Mouse (Mus musculus): ENCODE measurements around the gene Itga10.
"Not testable (repeated sequence)": the region's sequence is repeated elsewhere in the genome, so short reads cannot be mapped to it uniquely, and the experiment has no call there.

The Itga10 gene

DNA sequence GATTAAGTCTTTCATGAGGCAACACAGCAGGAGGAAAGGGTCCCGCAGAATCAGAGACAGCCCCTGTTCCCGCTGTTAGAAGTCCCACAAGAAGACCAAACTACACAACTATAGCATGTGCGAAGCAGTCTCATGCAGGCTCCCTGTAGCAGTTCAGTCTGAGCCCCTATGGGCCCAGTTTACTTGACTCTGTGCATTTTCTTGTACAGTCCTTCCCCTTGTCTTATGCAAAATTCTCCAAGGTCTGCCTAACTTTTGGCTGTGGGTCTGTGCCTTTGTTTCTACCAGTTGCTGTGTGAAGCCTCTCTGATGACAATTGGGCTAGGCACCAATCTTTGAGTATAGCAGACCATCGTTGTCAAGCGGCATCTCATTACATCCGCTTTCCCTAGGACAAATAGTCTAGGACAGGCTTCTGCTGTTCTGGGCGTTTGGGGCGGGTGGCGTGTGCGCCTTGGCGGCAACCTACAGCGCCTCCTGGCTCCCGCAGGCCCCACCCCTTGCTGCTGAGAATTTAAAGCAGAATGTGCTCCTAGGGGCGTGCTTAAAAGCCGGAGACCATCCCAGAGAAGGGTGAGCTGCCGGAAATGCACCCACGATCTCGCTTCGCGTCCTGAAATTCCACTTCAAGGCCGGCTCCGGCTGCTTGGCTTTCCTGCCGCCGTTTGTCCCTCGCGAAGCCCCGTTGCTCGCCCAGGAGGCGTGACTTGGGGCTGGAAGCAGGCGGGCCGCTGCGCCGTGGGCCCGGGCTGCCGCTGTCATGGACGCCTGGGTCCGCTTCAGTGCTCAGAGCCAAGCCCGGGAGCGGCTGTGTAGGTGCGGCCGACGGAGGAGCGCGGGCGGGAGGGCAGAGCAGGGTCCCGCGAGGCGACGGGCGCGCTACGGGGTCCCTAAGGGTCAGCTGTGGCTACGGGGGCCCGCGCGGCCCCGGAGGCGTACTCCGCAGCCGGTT lies 10.2 kb upstream of the Itga10 start, which contains the start of the genes Pex11b and Gm42957:
TSS of gene Pex11b (plus strand) at position 449 of the 952 bp plus-strand sequence.
TSS of gene Gm42957 (plus strand) at position 547 of the 952 bp plus-strand sequence.
- DNase-seq (ENCODE audit: low spot score): peak; percentile 86

DNA sequence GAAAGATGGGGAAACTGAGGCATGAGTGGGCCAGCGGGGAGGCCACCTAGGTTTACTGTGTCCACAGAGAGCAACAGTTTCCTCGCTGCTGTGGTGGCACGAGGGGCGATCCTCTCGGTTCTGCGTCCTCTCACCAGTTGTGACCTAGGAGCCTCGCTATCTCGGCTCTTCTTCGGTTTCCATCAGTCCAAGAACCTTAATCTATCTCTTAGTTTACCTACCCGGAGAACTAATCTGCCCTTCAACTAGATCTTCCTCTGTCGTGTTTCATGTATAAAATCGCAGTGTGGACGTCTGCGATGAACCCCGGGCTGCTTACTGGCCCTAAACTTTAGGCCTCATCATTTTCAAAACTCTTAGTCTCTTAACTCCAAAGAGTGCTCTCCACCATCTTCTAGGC lies 9.5 kb upstream of the Itga10 start:
- no peak for DNase-seq (ENCODE audit: low spot score)

DNA sequence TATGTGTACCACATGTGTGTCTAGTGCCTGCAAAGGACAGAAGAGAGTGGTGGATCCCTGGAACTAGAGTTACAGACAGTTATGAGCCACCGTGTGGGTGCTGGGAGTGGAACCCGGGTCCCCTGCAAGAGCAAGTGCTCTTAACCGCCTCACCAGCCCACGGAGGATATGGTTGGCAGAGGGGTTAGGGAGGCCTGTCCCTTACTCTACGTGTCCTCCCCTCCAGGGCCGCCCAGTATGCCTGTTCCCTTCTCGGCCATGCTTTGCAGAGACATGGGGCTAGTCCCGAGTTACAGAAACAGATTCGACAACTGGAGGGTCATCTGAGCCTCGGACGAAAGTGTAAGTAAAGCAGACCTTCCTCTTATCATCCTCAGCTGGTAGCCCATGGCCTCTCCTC lies 8.9 kb upstream of the Itga10 start:
- no peak for DNase-seq (ENCODE audit: low spot score)

DNA sequence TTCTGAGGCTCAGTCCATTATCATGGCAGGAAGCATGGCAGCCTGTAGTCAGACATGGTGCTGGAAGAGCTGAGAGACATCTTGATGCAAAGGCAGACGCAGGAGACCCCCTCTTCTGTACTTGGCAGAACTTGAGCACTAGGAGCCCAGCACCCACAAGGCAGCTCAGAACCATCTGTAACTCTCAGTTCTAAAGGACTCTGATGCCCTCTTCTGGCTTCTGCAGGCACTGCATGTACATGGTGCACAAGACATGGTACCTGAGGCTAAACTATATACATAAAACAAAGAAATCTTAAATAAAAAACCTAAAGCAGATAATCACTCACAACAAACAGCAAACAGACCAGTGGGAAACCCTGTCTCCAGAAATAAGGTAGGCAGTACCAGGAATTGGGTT lies 6.2 kb upstream of the Itga10 start:
- DNase-seq (ENCODE audit: low spot score): peak; percentile 65

DNA sequence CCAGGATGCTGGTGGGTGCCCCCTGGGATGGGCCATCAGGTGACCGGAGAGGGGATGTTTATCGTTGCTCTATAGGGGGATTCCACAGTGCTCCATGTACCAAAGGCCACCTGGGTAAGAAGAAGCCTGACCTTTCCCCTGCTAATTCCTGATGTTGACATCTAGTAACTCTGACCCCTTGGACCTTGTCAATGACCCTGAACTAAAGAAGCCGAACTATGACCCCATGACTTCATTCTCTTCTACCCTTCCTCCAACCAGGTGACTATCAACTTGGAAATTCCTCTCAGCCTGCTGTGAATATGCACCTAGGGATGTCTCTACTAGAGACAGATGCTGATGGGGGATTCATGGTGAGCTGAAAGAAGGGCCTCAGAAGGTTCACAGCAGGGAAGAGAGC lies 2.0 kb downstream of the Itga10 start:
- DNase-seq (ENCODE audit: low spot score): no peak

DNA sequence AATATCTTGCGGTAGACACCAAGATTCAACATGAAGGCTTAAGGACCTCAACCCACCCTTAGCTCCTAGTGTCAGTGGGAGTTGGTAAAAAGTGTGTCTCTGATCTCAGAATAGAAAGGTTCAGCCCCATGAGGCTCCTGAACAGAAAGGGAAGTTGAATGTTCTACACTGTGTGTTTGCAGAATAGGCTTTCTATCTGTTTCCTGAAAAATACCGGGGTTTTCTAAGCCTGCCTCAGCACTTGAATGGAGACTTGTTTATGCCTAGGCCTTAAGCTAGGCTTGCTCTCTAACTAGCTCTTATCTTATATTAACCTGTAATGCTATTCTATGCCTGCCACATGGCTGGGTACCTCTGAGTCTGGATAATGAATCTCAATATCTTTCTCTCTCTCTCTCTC lies 15.5 kb downstream of the Itga10 start:
- DNase-seq (ENCODE audit: low spot score): no peak

DNA sequence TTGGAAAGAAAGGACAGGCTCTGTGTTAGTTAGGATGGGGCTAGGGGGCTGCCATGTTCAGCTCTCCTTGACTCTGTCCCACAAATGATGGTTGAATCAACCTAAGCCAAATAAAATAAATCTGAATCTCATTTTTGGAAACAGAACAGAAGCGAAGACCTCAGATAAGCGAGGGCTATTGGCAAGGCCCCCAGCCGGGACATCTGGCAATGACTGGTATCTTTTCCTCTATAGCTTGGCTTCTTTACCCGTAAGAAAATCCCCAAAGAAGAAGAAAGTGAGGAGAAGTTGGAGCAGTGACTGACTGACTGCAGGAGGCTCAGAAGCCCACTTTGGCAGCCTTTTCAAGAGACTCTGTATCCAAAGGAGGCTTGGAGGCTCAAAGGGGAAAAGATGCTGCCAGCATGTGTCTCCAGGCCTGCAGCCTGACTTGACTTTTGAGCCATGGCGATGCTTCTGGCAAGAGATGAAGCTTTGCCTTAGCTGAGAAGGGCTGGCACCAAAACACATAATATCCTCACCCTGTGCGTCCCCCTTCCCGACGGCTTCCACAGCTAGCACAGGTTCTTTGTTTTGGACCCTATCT lies 17.4 kb downstream of the Itga10 start:
- no peak for DNase-seq (ENCODE audit: low spot score)

DNA sequence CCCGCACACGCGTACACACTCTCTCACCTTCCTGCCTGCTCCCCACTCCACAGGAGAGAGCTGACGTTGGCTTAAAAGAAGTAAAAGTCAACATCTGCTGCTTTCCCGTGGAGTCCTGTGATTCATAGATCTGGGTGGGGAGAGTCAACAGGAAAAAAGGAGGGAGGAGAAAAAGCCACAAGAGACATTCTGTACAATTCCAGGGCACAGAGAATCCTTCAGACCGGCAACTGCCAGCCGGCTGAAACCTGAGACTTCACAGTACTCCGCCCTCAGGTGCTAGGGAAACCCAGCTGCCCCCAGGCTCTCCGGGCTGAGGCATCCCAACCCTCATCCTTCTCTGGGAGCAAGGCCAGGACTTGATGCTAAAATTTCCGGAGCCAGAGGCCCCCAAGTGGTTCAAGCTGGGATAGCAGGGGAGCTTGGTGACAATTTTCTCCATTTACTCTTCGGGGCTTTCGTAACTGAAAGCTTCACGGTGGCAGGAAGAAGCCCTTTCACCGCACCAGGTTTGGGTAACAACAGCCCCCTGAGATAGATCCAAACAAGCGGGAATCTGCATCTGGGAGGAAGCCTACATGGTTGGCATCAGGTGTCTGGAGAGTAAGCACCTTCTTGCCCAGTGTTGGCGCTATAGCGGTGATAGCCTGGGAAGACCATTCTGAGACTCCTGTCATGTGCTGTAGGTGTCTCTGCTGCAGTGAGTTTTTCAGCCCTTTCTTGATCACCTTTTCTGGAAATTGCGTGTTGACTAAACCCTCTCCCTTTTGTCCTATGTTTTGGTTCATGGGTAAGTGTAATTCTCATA lies 18.3 kb downstream of the Itga10 start:
- peak; percentile 88 for DNase-seq (ENCODE audit: low spot score)

DNA sequence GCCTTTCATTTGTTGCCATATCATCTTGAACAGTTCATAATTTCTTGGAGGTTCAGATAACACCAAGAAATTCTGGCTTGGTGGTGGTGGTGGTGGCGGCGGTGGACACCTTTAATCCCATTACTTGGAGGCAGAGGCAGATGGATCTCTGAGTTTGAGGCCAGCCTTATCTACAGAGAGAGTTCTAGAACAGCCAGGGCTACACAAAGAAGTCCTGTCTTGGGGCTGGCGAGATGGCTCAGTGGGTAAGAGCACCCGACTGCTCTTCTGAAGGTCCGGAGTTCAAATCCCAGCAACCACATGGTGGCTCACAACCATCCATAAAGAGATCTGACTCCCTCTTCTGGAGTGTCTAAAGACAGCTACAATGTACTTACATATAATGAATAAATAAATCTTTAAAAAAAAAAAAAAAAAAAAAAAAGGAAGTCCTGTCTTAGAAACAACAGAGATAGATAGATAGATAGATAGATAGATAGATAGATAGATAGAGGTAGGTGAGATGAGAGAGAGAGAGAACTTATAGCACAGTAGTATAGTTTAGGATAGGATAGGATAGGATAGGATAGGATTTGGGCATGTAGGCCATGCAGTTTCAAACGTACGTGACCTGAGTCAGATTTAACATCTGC lies 20.5 kb downstream of the Itga10 start:
- not testable (repeated sequence) for DNase-seq (ENCODE audit: low spot score)

DNA sequence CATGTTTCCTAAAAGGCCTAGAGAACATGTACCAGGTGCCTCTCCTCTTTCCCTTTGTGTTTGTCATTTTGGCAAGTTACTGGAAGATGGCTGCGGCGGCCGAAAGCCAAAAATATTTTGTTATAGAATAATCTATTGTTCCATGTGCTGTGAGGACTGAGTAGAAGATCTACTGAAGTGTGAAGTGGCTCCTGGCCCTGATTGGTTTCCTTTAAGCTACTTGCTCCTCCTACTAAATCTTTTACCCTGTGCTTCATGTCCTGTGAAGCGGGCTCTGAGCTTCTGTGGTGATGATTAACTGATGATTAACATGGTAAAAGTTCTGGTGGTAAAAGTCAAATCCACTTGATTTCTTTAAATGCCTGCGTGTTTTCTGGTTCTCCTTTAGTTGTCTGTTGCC lies 21.5 kb downstream of the Itga10 start:
- DNase-seq (ENCODE audit: low spot score): no peak

DNA sequence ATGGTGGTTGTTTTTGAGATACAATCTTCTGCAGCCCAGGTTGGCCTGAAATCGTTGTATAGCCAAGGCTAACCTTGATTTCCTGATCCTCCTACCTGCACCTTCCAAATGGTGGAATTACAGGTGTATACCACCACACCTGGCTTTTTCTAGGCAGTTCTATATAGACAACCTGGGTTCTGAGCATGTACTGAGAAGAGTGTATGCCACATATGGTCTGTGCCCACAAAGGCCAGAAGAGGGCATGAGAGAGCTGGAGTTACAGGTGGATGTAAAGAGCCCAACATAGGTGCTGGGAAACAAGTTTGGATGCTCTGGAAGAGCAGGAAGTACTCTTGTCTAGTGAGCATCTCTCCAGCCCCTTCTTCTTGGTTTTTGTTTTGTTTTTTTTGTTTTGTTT lies 21.9 kb downstream of the Itga10 start:
- no peak for DNase-seq (ENCODE audit: low spot score)

DNA sequence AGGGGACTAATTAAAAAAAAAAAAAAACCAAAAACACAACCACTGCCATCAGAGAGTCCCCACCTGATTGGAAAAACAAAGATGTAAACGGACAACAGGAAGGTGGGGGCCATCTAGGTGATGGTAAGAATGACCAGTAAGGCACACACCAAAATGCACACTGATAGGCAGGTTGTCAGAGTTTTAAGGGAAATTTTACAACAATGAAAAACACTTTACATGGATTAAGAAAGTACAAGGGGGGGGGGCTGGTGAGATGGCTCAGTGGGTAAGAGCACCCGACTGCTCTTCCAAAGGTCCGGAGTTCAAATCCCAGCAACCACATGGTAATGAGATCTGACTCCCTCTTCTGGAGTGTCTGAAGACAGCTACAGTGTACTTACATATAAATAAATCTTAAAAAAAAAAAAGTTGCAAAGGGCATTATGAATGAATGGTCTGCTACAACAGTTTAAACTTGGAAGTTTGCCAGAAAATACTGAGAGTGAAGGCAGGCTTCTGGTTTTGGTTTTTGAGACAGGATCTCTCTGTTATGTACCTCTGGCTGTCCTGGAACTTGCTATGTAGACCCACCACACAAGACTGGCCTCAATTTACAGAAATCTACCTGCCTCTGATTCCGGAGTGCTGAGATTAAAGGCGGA lies 23.2 kb downstream of the Itga10 start:
- DNase-seq (ENCODE audit: low spot score): no peak

DNA sequence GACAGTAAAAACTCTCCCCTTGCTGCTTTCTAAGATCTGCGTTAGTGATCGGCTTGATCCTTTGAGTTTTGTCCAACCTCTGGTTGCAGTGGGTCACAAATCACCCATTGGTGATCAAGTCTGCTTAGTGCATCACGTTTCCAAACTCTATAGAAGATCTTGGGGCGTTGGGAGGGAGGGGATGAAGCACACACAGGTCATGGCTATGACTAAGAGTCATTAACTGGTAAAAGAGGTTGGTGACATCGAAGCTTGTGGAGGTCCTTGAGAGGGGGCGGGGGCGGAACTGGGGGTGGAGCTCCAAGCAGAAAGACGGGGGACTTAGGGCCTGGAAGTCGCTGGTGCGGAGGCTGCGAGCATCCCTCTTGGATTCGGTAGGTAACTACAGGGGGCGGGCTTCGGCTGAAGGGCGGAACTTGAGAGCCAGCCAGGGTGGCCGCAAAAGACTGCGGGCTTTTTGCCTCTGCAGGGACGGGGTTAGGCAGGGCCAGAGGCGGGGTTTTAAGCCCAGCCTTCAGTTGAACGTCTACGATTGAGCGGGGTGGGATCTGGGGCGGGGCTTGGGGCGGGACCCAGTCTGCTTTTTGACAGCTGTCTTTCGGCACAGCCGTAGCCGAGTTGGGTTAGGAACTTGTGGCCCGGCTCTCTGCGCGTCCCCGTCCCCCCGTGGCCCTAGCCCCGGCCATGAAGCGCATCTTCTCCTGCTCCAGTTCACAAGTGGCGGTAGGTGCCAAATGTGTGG lies 24.5 kb downstream of the Itga10 start, which contains the start of gene Ankrd35:
TSS of gene Ankrd35 (plus strand) at position 405 of the 742 bp plus-strand sequence.
- peak; percentile 68 for DNase-seq (ENCODE audit: low spot score)

DNA sequence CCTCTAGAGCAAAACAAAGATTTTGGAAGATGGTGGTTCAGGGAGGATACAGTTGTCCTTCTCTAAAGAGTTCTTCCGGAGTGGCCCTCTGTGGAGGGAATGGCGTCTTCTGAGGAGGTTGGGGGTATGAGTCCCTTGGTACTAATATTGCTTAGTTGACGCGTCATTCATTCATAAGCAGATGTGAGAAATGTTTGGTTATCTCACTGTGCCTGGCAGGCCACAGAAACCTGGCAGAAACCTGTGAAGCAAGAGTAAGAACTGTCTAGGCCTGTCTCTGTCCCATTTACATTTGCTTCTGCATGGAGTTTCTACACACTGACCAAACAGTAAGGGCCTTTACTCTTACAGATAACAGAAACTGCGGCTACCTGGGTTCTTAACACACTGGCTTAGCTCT lies 26.1 kb downstream of the Itga10 start:
- no peak for DNase-seq (ENCODE audit: low spot score)

DNA sequence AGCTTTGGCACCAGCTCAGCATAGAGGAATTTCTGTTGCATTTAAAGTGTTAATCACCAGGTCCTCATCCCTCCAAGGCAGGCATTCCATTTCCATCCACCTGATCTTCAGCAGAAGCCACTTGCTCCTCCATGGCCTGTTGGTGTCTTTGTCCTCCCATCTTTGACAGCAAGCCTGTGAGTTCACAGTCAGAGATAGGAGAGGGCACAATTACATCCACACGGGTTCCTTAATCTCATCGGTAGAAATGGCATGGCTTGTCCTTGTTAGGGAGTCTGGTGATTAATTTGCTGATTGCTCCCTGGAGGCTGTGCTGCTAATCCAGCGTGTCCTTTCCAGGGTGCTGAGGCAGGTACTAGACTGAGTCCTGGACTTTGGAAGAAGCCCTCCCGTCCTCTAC lies 28.1 kb downstream of the Itga10 start:
- DNase-seq (ENCODE audit: low spot score): no peak

DNA sequence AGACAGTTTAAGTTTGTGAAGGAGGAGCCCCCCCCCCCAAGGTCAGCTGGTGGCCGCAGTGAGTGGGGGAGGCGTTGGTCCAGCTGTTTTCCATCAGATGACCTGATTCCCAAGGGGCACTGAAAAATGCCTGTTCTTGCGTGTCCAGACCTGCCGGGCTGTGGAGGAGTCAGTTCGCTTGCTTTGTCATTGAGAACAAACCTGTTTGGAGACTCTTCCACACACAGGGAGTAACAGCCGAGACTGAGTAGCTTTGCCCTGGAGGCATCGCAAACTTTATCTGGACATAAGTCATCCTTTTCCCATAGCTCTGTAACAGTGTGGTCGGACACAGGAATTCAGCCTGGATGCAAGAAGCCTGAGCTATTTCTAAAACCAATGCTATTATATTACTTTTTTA lies 29.1 kb downstream of the Itga10 start:
- DNase-seq (ENCODE audit: low spot score): no peak

DNA sequence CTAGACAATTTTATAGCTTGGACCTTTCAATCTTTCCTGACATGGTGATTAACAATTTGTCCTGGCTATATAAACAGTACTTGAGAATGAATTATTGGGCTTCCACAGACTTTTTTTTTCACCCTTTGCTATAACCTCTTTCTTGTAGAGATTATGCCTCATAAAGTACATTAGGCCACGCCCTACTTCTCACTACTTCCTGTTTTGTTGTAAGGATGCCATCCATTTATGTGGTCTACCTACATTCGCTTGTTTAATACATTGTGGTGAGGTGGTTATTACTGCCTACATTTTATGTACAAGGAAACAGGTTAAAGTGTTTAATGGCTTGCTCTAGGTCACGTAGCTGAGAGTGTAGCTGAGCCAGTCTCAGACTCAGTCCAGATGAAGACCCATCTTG lies 29.8 kb downstream of the Itga10 start:
- no peak for DNase-seq (ENCODE audit: low spot score)

DNA sequence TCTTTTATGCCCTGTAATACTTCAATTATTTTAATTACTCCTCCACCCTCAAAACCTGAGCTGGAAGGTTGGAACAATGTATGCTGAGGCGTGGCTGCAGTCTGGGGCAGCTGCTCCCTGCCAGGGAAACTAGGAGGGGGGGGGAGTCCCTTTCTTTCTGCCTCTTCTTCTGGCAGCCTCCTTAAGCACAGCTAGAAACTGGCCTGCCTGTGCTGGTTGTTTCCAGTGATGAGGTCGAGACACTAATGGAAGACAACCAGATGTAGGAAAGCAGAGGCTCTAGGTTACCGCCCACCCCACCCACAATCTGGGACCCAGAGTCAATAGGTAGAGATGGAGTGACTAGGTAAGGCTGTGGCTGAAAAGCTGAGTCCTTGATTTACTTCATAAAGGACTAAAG lies 30.3 kb downstream of the Itga10 start:
- DNase-seq (ENCODE audit: low spot score): no peak

DNA sequence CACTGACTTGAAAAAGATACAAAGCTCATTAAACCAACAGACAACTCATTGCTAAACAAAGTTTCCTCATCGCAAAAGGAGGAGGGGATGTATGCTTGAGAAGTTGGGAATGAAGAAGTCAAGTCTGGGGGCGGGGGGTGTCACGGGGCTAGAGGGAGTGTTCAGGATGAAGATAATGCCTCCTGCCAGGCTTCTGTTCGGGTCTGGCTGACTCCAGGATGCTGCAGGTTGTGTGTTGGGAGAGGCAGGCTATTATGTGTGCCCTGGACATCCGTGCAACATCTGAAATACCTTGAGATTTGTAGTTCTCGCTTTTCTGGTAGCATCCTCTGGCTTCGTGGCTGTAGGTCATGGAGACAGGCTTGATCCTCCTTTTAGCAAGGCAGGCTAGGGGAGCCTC lies 33.1 kb downstream of the Itga10 start:
- DNase-seq (ENCODE audit: low spot score): no peak

DNA sequence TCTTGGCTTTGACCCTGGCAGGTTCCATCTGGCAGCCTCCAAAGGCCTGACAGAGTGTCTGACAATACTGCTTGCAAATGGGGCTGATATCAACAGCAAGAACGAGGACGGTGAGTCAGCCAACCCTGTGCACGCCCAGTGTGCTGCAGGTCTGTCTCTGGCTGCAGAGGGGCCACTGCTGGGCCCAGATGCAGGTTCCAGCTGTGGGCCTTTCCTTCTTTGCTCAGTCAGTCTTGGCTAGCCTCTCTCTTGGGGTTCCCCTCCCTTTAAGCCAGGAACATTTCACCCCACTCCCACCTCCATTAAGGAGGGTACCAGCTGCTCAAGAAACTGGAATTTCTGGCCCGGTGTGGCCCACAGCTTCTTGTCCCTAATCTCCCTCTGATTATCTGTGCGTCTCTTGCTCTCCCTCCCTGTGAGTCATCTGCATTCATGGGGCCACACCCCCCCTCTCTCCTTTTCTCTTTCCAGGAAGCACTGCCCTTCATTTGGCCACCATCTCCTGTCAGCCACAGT lies 33.8 kb downstream of the Itga10 start:
- no peak for DNase-seq (ENCODE audit: low spot score)
